Mouse (Mus musculus): ENCODE results near the gene Zfp760. TPM values are rescaled to one million over a fixed set of nuclear protein-coding genes. Genes with fewer than 3 reads are reported as not detected.

Zfp760 gene
- total RNA-seq (2023): 1 to 10 TPM; 3.8 TPM

GRCm38 (mm10) chr17:21707343-21707996, at the start of gene Zfp760:
Gene Zfp760, plus strand, starts transcription at chr17:21707741.

GRCm38 (mm10) chr17:21691560-21691959, 16.0 kb upstream of the Zfp760 start, which contains the start of gene Gm10226:
Gene Gm10226, plus strand, starts transcription at chr17:21691860.

GRCm38 (mm10) chr17:21730495-21730894, 23.0 kb downstream of the Zfp760 start, which contains the start of gene Zfp229:
Gene Zfp229, plus strand, starts transcription at chr17:21730795.

Other genes starting within 250 kb of the Zfp760 start
- gene Zfp53, start 218.7 kb upstream of the Zfp760 start, total RNA-seq (2023): 10 to 100 TPM; 11.8 to 18.1 TPM
- gene Zfp52, start 172.2 kb upstream of the Zfp760 start, total RNA-seq (2023): 10 to 100 TPM; 18.5 to 21.7 TPM
- 1 to 10 TPM; 2.2 to 2.9 TPM for gene Zfp948, start 140.7 kb upstream of the Zfp760 start, total RNA-seq (2023)
- 10 to 100 TPM; 10.3 to 11.1 TPM for gene Zfp983, start 57.1 kb upstream of the Zfp760 start, total RNA-seq (2023)
- 10 to 100 TPM in 1 of 2 experiments, 1 to 10 TPM in 1; 6.7 to 13.1 TPM for gene Gm10226, start 15.9 kb upstream of the Zfp760 start, total RNA-seq (2023)
- 1 to 10 TPM; 3.1 to 6.4 TPM for gene Zfp229, start 23.1 kb downstream of the Zfp760 start, total RNA-seq (2023)
- gene Zfp820, start 138.0 kb downstream of the Zfp760 start, total RNA-seq (2023): under 1 TPM; 0.32 to 0.53 TPM
- gene Zfp995, start 202.2 kb downstream of the Zfp760 start, total RNA-seq (2023): 1 to 10 TPM; 1.7 to 3.5 TPM